In genomic region chr2:62331913-62332312, GRCm38 (mm10) we compare ENCODE assay signal across 20 mouse cellular contexts.
DNase-seq lines count a peak whose midpoint lies in the region; ATAC-seq and TF ChIP-seq lines count a peak whose summit lies in the region.
"Had no signal": no experiment of that assay in that cellular context is flagged by ENCODE, and none has a peak within 500 bp of the region (broad histone marks: within the 10 kb centered on the region; RNA-seq: fewer than 3 reads in every experiment).

No protein-coding gene starts in this region.

- DNase-seq in forebrain, embryonic 14.5 days (ENCODE audit: low spot score) = peak; percentile 38
- no peak for DNase-seq in forebrain, embryonic 10.5 days (ENCODE audit: extremely low spot score, low spot score)
- peak; percentile 10 for DNase-seq in thymus, adult 2 months
- DNase-seq in thymus, adult 18-20 months = no peak
- DNase-seq in induced T-regulatory cell, adult 2 months (ENCODE audit: low read depth) = peak; percentile 51
- DNase-seq in heart, postnatal 14 days = no peak
- DNase-seq in hindbrain, embryonic 11.5 days (ENCODE audit: low spot score) = no peak
- DNase-seq in embryo, embryonic 11 days = no peak
- DNase-seq: adrenal gland, postnatal 10 days; cerebellum, adult 11-12 months; cerebellum, postnatal 14 days; heart, postnatal 10 days; kidney, postnatal 4 days had no signal

- no peak for TF ChIP-seq POLR2A in thymus, adult 2 months (IDR thresholded peaks at IDR 0.05; ENCODE audit: control insufficient read depth, extremely low read depth, insufficient read depth, low read length, poor library complexity)

- intact Hi-C loops in heart, postnatal 14 days (cut with DNase I) = no loop called here

- no peak for TF ChIP-seq CTCF in thymus, adult 2 months (IDR thresholded peaks at IDR 0.05; ENCODE audit: borderline replicate concordance, control insufficient read depth, extremely low read depth, insufficient read depth, low read length, poor library complexity)

- no peaks in the 10 kb centered on the region for H3K36me3 ChIP-seq in forebrain, embryonic 14.5 days (ENCODE audit: control insufficient read depth, insufficient read depth, low read length)
- no peaks in the 10 kb centered on the region for H3K36me3 ChIP-seq in forebrain, embryonic 10.5 days (replicated peaks)
- H3K36me3 ChIP-seq in thymus, adult 2 months (ENCODE audit: control insufficient read depth, insufficient read depth, low read length) = peaks cover 8% of the 10 kb centered on the region; the same call in 1 of the 2 replicates
- H3K36me3 ChIP-seq in hindbrain, embryonic 11.5 days (ENCODE audit: control insufficient read depth, insufficient read depth, low read length) = no peaks in the 10 kb centered on the region
- H3K36me3 ChIP-seq: embryonic facial prominence, embryonic 15.5 days; hindbrain, embryonic 13.5 days; intestine, embryonic 15.5 days; kidney, embryonic 15.5 days; liver, embryonic 15.5 days; midbrain, embryonic 13.5 days had no signal

- H3K9me3 ChIP-seq in forebrain, embryonic 14.5 days (replicated peaks; ENCODE audit: control insufficient read depth, low read length) = no peaks in the 10 kb centered on the region
- H3K9me3 ChIP-seq in forebrain, embryonic 10.5 days = no peaks in the 10 kb centered on the region
- no peaks in the 10 kb centered on the region for H3K9me3 ChIP-seq in hindbrain, embryonic 11.5 days (ENCODE audit: control insufficient read depth, low read length)
- H3K9me3 ChIP-seq: embryonic facial prominence, embryonic 15.5 days; hindbrain, embryonic 13.5 days; intestine, embryonic 15.5 days; kidney, embryonic 15.5 days; liver, embryonic 15.5 days; midbrain, embryonic 13.5 days had no signal

- H3K9ac ChIP-seq in forebrain, embryonic 14.5 days (ENCODE audit: low read length) = no peak overlapping the region
- H3K9ac ChIP-seq in hindbrain, embryonic 11.5 days (ENCODE audit: low read depth, low read length) = no peak overlapping the region
- H3K9ac ChIP-seq: embryonic facial prominence, embryonic 15.5 days; hindbrain, embryonic 13.5 days; intestine, embryonic 15.5 days; kidney, embryonic 15.5 days; liver, embryonic 15.5 days; midbrain, embryonic 13.5 days had no signal

- H3K4me3 ChIP-seq in forebrain, embryonic 14.5 days (ENCODE audit: low read depth, low read length) = no peak overlapping the region
- no peak overlapping the region for H3K4me3 ChIP-seq in forebrain, embryonic 10.5 days
- no peak overlapping the region for H3K4me3 ChIP-seq in thymus, adult 2 months (ENCODE audit: control insufficient read depth, insufficient read depth, low read length)
- H3K4me3 ChIP-seq in hindbrain, embryonic 11.5 days (ENCODE audit: low read depth, low read length) = no peak overlapping the region
- H3K4me3 ChIP-seq: embryonic facial prominence, embryonic 15.5 days; hindbrain, embryonic 13.5 days; intestine, embryonic 15.5 days; kidney, embryonic 15.5 days; liver, embryonic 15.5 days; midbrain, embryonic 13.5 days had no signal

- peaks cover 14% of the 10 kb centered on the region; the same call in 1 of the 2 replicates for H3K4me1 ChIP-seq in forebrain, embryonic 14.5 days (ENCODE audit: control insufficient read depth, insufficient read depth, low read length)
- no peaks in the 10 kb centered on the region for H3K4me1 ChIP-seq in forebrain, embryonic 10.5 days
- H3K4me1 ChIP-seq in thymus, adult 2 months (replicated peaks; ENCODE audit: control insufficient read depth, insufficient read depth, low read length) = no peaks in the 10 kb centered on the region
- H3K4me1 ChIP-seq in hindbrain, embryonic 11.5 days (replicated peaks; ENCODE audit: control insufficient read depth, insufficient read depth, low read length) = no peaks in the 10 kb centered on the region
- H3K4me1 ChIP-seq: embryonic facial prominence, embryonic 15.5 days; intestine, embryonic 15.5 days; kidney, embryonic 15.5 days; liver, embryonic 15.5 days had no signal

- H3K27me3 ChIP-seq in forebrain, embryonic 14.5 days (replicated peaks; ENCODE audit: control insufficient read depth, insufficient read depth, low read length) = no peaks in the 10 kb centered on the region
- H3K27me3 ChIP-seq in forebrain, embryonic 10.5 days (ENCODE audit: poor library complexity, severe bottlenecking) = no peaks in the 10 kb centered on the region
- no peaks in the 10 kb centered on the region for H3K27me3 ChIP-seq in thymus, adult 2 months (ENCODE audit: control insufficient read depth, insufficient read depth, low read length)
- no peaks in the 10 kb centered on the region for H3K27me3 ChIP-seq in hindbrain, embryonic 11.5 days (ENCODE audit: control insufficient read depth, insufficient read depth, low read length)
- H3K27me3 ChIP-seq: embryonic facial prominence, embryonic 15.5 days; hindbrain, embryonic 13.5 days; intestine, embryonic 15.5 days; kidney, embryonic 15.5 days; liver, embryonic 15.5 days; midbrain, embryonic 13.5 days had no signal

- ATAC-seq in forebrain, embryonic 14.5 days = no peak
- no peak for ATAC-seq in hindbrain, embryonic 11.5 days (ENCODE audit: low FRiP score)
- ATAC-seq: intestine, embryonic 15.5 days; midbrain, embryonic 13.5 days had no signal

- no peak overlapping the region for H3K4me2 ChIP-seq in forebrain, embryonic 14.5 days (ENCODE audit: low read length)
- H3K4me2 ChIP-seq in hindbrain, embryonic 11.5 days (replicated peaks; ENCODE audit: low read depth, low read length) = no peak overlapping the region
- H3K4me2 ChIP-seq: embryonic facial prominence, embryonic 15.5 days; heart, embryonic 11.5 days; hindbrain, embryonic 13.5 days; intestine, embryonic 15.5 days; kidney, embryonic 15.5 days; liver, embryonic 15.5 days; midbrain, embryonic 13.5 days had no signal

- H3K27ac ChIP-seq in forebrain, embryonic 14.5 days (ENCODE audit: low read depth, low read length) = peak overlapping the region; percentile 17; the same call in 1 of the 2 replicates
- no peak overlapping the region for H3K27ac ChIP-seq in forebrain, embryonic 10.5 days
- no peak overlapping the region for H3K27ac ChIP-seq in thymus, adult 2 months (ENCODE audit: control insufficient read depth, insufficient read depth, low read length)
- H3K27ac ChIP-seq in hindbrain, embryonic 11.5 days (ENCODE audit: low read depth, low read length) = no peak overlapping the region
- H3K27ac ChIP-seq: embryonic facial prominence, embryonic 15.5 days; hindbrain, embryonic 13.5 days; intestine, embryonic 15.5 days; kidney, embryonic 15.5 days; liver, embryonic 15.5 days; midbrain, embryonic 13.5 days had no signal

- WGBS in forebrain, embryonic 14.5 days = 35% methylated on average over 4 of the region's 4 CpGs
- 76% methylated on average over 4 of the region's 4 CpGs for WGBS in forebrain, embryonic 10.5 days
- 5% methylated on average over 4 of the region's 4 CpGs for WGBS in thymus, adult 2 months
- WGBS in hindbrain, embryonic 11.5 days = 84% methylated on average over 4 of the region's 4 CpGs

Comparison
In these comparisons a context has a peak if more than half of its experiments do, and no peak if none do; other contexts are left out.
1. DNase-seq: peak in forebrain, embryonic 14.5 days (single experiment), thymus, adult 2 months (single experiment) and induced T-regulatory cell, adult 2 months (single experiment); none in forebrain, embryonic 10.5 days (single experiment), thymus, adult 18-20 months (0 of 2), heart, postnatal 14 days (0 of 2), hindbrain, embryonic 11.5 days (single experiment) and embryo, embryonic 11 days (single experiment).